Mouse (Mus musculus): ENCODE data around the gene Ckm. TPM values are rescaled to one million over a fixed set of nuclear protein-coding genes. Genes with fewer than 3 reads are reported as not detected.
A peak's percentile ranks its signal among the peaks of the same experiment; 100 is the strongest.

The Ckm gene
- polyA plus RNA-seq, 1 experiment from 2014 or later, result 910 TPM

GRCm38 (mm10) chr7:19409753-19410152, 5.2 kb downstream of the Ckm start:
- peak overlapping the region; percentile 93 to 95 for H3K27ac ChIP-seq (replicated peaks in 1 of 2; ENCODE audit: control insufficient read depth in 1 of 2, insufficient read depth in 1 of 2, low read depth in 2 of 2, low read length in 2 of 2)
- 17% methylated on average over 6 of the region's 6 CpGs for WGBS
- peaks cover 21% of the 10 kb centered on the region for H3K36me3 ChIP-seq (ENCODE audit: control insufficient read depth, insufficient read depth, low read length)
- H3K4me3 ChIP-seq (ENCODE audit: control insufficient read depth in 1 of 2, insufficient read depth in 1 of 2, low read depth in 1 of 2, low read length in 2 of 2), result no peak overlapping the region
- ATAC-seq (ENCODE audit: insufficient number of reproducible peaks, insufficient read depth, low FRiP score, low read depth), result peak; percentile 77
- peaks cover 16 to 22% of the 10 kb centered on the region in 2 experiments for H3K4me1 ChIP-seq (ENCODE audit: control insufficient read depth in 2 of 2, insufficient read depth in 2 of 2, low read length in 2 of 2)
- H3K4me2 ChIP-seq (ENCODE audit: low read length), result peak overlapping the region; percentile 72
- H3K9me3 ChIP-seq (ENCODE audit: control insufficient read depth, low read length), result 0 out of 2 replicates have a peak, but pooled peaks cover 3% of the 10 kb centered on the region
- H3K9ac ChIP-seq (ENCODE audit: low read length), result peak overlapping the region; percentile 35
- peaks cover 5% of the 10 kb centered on the region for H3K27me3 ChIP-seq (ENCODE audit: control insufficient read depth, insufficient read depth, low read length)

GRCm38 (mm10) chr7:19410766-19411344, 6.3 kb downstream of the Ckm start:
- H3K27me3 ChIP-seq (ENCODE audit: control insufficient read depth, insufficient read depth, low read length), result no peaks in the 10 kb centered on the region
- 0 out of 2 replicates have a peak, but pooled peaks cover 3% of the 10 kb centered on the region for H3K9me3 ChIP-seq (ENCODE audit: control insufficient read depth, low read length)
- peak; percentile 81 for ATAC-seq (ENCODE audit: insufficient number of reproducible peaks, insufficient read depth, low FRiP score, low read depth)
- H3K4me2 ChIP-seq (ENCODE audit: low read length), result peak overlapping the region; percentile 72
- 43% methylated on average over 11 of the region's 11 CpGs for WGBS
- H3K4me3 ChIP-seq (ENCODE audit: control insufficient read depth in 1 of 2, insufficient read depth in 1 of 2, low read depth in 1 of 2, low read length in 2 of 2), result peak overlapping the region; percentile 43 to 50
- H3K36me3 ChIP-seq (ENCODE audit: control insufficient read depth, insufficient read depth, low read length), result peaks cover 28% of the 10 kb centered on the region
- peaks cover 16 to 20% of the 10 kb centered on the region in 2 experiments for H3K4me1 ChIP-seq (ENCODE audit: control insufficient read depth in 2 of 2, insufficient read depth in 2 of 2, low read length in 2 of 2)
- peak overlapping the region; percentile 79 for H3K9ac ChIP-seq (ENCODE audit: low read length)
- H3K27ac ChIP-seq (replicated peaks in 1 of 2; ENCODE audit: control insufficient read depth in 1 of 2, insufficient read depth in 1 of 2, low read depth in 2 of 2, low read length in 2 of 2), result peak overlapping the region; percentile 93 to 95

- Histone ChIP-seq H3K27me3 (ENCODE audit: control insufficient read depth, insufficient read depth, low read length) (no peaks in the 10 kb centered on the region), H3K4me1 (ENCODE audit: control insufficient read depth in 2 of 2, insufficient read depth in 2 of 2, low read length in 2 of 2) (peaks cover 18 to 20% of the 10 kb centered on the region in 2 experiments), H3K4me2 (ENCODE audit: low read length) (peak overlapping the region; percentile 72), H3K9ac (ENCODE audit: low read length) (peak overlapping the region; percentile 79), H3K9me3 (ENCODE audit: control insufficient read depth, low read length) (0 out of 2 replicates have a peak, but pooled peaks cover 3% of the 10 kb centered on the region), H3K27ac (replicated peaks in 1 of 2; ENCODE audit: control insufficient read depth in 1 of 2, insufficient read depth in 1 of 2, low read depth in 2 of 2, low read length in 2 of 2) (peak overlapping the region; percentile 93 to 95), H3K36me3 (ENCODE audit: control insufficient read depth, insufficient read depth, low read length) (peaks cover 37% of the 10 kb centered on the region), H3K4me3 (ENCODE audit: control insufficient read depth in 1 of 2, insufficient read depth in 1 of 2, low read depth in 1 of 2, low read length in 2 of 2) (peak overlapping the region; percentile 43 to 50)
- 60% methylated on average over 5 of the region's 5 CpGs for WGBS
- no peak for ATAC-seq (ENCODE audit: insufficient number of reproducible peaks, insufficient read depth, low FRiP score, low read depth)
These were observed 7.2 kb downstream of the Ckm start for GRCm38 (mm10) chr7:19411783-19412182.

GRCm38 (mm10) chr7:19413525-19413924, 8.9 kb downstream of the Ckm start:
- 72% methylated on average over 3 of the region's 3 CpGs for WGBS
- Histone ChIP-seq H3K4me2 (ENCODE audit: low read length) (no peak overlapping the region), H3K9ac (ENCODE audit: low read length) (no peak overlapping the region), H3K27ac (replicated peaks in 1 of 2; ENCODE audit: control insufficient read depth in 1 of 2, insufficient read depth in 1 of 2, low read depth in 2 of 2, low read length in 2 of 2) (no peak overlapping the region), H3K4me3 (ENCODE audit: control insufficient read depth in 1 of 2, insufficient read depth in 1 of 2, low read depth in 1 of 2, low read length in 2 of 2) (no peak overlapping the region), H3K36me3 (ENCODE audit: control insufficient read depth, insufficient read depth, low read length) (peaks cover 52% of the 10 kb centered on the region), H3K9me3 (ENCODE audit: control insufficient read depth, low read length) (0 out of 2 replicates have a peak, but pooled peaks cover 3% of the 10 kb centered on the region), H3K27me3 (ENCODE audit: control insufficient read depth, insufficient read depth, low read length) (no peaks in the 10 kb centered on the region), H3K4me1 (ENCODE audit: control insufficient read depth in 2 of 2, insufficient read depth in 2 of 2, low read length in 2 of 2) (peaks cover 18 to 20% of the 10 kb centered on the region in 2 experiments)
- ATAC-seq (ENCODE audit: insufficient number of reproducible peaks, insufficient read depth, low FRiP score, low read depth), result no peak

- H3K36me3 ChIP-seq (ENCODE audit: control insufficient read depth, insufficient read depth, low read length), result peaks cover 56% of the 10 kb centered on the region
- 0 out of 2 replicates have a peak, but pooled peaks cover 3% of the 10 kb centered on the region for H3K9me3 ChIP-seq (ENCODE audit: control insufficient read depth, low read length)
- H3K4me3 ChIP-seq (ENCODE audit: control insufficient read depth in 1 of 2, insufficient read depth in 1 of 2, low read depth in 1 of 2, low read length in 2 of 2), result no peak overlapping the region
- peaks cover 15% of the 10 kb centered on the region for H3K27me3 ChIP-seq (ENCODE audit: control insufficient read depth, insufficient read depth, low read length)
- WGBS, result 53% methylated on average over 15 of the region's 15 CpGs
- H3K9ac ChIP-seq (ENCODE audit: low read length), result no peak overlapping the region; the same call in 1 of the 2 replicates
- no peak overlapping the region for H3K4me2 ChIP-seq (ENCODE audit: low read length)
- H3K4me1 ChIP-seq (ENCODE audit: control insufficient read depth in 2 of 2, insufficient read depth in 2 of 2, low read length in 2 of 2), result peaks cover 5 to 16% of the 10 kb centered on the region in 2 experiments; a peak in 2 of 4 replicates
- no peak overlapping the region for H3K27ac ChIP-seq (replicated peaks in 1 of 2; ENCODE audit: control insufficient read depth in 1 of 2, insufficient read depth in 1 of 2, low read depth in 2 of 2, low read length in 2 of 2)
- no peak for ATAC-seq (ENCODE audit: insufficient number of reproducible peaks, insufficient read depth, low FRiP score, low read depth)
These were observed 12.0 kb downstream of the Ckm start for GRCm38 (mm10) chr7:19416590-19416989.

- no peak for ATAC-seq (ENCODE audit: insufficient number of reproducible peaks, insufficient read depth, low FRiP score, low read depth)
- H3K36me3 ChIP-seq (ENCODE audit: control insufficient read depth, insufficient read depth, low read length), result peaks cover 45% of the 10 kb centered on the region
- no peak overlapping the region for H3K4me3 ChIP-seq (ENCODE audit: control insufficient read depth in 1 of 2, insufficient read depth in 1 of 2, low read depth in 1 of 2, low read length in 2 of 2)
- H3K4me2 ChIP-seq (ENCODE audit: low read length), result no peak overlapping the region
- peaks cover 5 to 10% of the 10 kb centered on the region in 2 experiments; a peak in 2 of 4 replicates for H3K4me1 ChIP-seq (ENCODE audit: control insufficient read depth in 2 of 2, insufficient read depth in 2 of 2, low read length in 2 of 2)
- peaks cover 15% of the 10 kb centered on the region for H3K27me3 ChIP-seq (ENCODE audit: control insufficient read depth, insufficient read depth, low read length)
- no peaks in the 10 kb centered on the region for H3K9me3 ChIP-seq (ENCODE audit: control insufficient read depth, low read length)
- no peak overlapping the region for H3K27ac ChIP-seq (replicated peaks in 1 of 2; ENCODE audit: control insufficient read depth in 1 of 2, insufficient read depth in 1 of 2, low read depth in 2 of 2, low read length in 2 of 2)
- no peak overlapping the region for H3K9ac ChIP-seq (ENCODE audit: low read length)
- WGBS, result 11% methylated on average over 28 of the region's 28 CpGs
These were observed 15.5 kb downstream of the Ckm start for GRCm38 (mm10) chr7:19420121-19420520.

- Histone ChIP-seq H3K9ac (ENCODE audit: low read length) (peak overlapping the region; percentile 39; the same call in 1 of the 2 replicates), H3K4me2 (ENCODE audit: low read length) (peak overlapping the region; percentile 60), H3K27ac (replicated peaks in 1 of 2; ENCODE audit: control insufficient read depth in 1 of 2, insufficient read depth in 1 of 2, low read depth in 2 of 2, low read length in 2 of 2) (no peak overlapping the region), H3K4me1 (ENCODE audit: control insufficient read depth in 2 of 2, insufficient read depth in 2 of 2, low read length in 2 of 2) (peaks cover 5 to 10% of the 10 kb centered on the region in 2 experiments; a peak in 2 of 4 replicates), H3K9me3 (ENCODE audit: control insufficient read depth, low read length) (no peaks in the 10 kb centered on the region), H3K36me3 (ENCODE audit: control insufficient read depth, insufficient read depth, low read length) (peaks cover 50% of the 10 kb centered on the region), H3K27me3 (ENCODE audit: control insufficient read depth, insufficient read depth, low read length) (peaks cover 15% of the 10 kb centered on the region), H3K4me3 (ENCODE audit: control insufficient read depth in 1 of 2, insufficient read depth in 1 of 2, low read depth in 1 of 2, low read length in 2 of 2) (peak overlapping the region; percentile 31 to 46)
- 14% methylated on average over 40 of the region's 43 CpGs for WGBS
- ATAC-seq (ENCODE audit: insufficient number of reproducible peaks, insufficient read depth, low FRiP score, low read depth), result peak; percentile 79
These were observed 16.5 kb downstream of the Ckm start for GRCm38 (mm10) chr7:19420821-19421636.
